Mouse (Mus musculus): ENCODE data around the gene Pde4d.
A peak's percentile ranks its signal among the peaks of the same experiment; 100 is the strongest.
"Not testable (repeated sequence)": the region's sequence is repeated elsewhere in the genome, so short reads cannot be mapped to it uniquely, and the experiment has no call there.

Gene Pde4d

DNA sequence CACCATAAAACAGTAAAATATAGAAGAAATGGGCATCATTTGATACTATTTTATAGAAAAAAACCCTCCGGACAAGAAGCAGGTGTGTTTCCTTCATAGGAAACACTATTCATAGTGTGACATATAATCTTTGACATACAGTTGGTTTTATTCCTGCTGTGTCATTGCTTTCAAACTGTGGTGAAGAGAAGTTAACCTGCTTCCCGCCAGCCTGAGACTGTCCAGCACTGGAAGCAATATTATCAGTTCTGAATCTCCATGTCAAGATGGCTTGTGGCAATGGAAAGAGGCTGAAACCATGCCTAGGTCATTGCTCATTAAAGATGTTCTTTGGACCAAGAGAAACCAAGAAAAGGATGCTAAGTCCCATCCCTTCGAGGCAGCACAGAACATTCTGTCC, 265.3 kb downstream of the Pde4d start:
- DNase-seq, result no peak

DNA sequence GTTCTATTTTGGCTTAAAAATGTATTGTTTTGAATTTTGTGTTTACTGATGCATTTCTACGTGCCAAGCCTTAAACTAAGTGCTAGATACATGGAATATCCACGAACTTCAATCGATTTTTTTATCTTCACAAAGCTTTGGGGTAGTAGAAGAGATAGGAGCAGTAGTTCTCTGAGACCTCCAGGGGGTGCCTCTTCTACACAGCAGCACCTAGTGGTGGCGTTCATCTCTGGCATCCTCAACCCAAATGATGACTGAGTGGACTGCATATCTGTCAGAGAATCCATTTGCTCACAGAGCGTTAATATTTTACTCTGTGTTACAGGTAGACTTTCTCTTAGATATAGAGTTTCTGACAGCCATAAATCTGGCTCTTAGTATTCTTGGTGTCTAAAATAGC, 272.5 kb downstream of the Pde4d start:
- peak; percentile 77 for DNase-seq

DNA sequence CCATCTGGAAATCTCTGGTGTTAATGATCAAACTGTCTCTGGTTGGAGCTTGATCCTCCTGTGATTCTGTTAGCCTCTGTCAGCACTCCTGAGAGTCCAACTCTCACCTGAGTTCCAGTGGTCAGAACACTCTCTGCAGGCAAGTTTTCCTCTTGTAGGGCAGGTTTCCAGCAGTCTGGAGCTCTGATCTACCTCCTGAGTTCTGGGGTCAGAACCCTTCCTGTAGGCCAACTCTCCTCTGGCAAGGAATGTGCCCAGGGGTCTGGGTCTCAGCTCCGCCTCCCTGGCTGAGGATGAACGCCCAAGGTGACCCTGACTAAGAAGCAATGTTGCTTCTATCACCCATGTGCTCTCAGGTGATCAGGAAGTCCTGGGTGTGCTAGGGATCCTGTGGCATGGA, 284.6 kb downstream of the Pde4d start:
- not testable (repeated sequence) for DNase-seq

DNA sequence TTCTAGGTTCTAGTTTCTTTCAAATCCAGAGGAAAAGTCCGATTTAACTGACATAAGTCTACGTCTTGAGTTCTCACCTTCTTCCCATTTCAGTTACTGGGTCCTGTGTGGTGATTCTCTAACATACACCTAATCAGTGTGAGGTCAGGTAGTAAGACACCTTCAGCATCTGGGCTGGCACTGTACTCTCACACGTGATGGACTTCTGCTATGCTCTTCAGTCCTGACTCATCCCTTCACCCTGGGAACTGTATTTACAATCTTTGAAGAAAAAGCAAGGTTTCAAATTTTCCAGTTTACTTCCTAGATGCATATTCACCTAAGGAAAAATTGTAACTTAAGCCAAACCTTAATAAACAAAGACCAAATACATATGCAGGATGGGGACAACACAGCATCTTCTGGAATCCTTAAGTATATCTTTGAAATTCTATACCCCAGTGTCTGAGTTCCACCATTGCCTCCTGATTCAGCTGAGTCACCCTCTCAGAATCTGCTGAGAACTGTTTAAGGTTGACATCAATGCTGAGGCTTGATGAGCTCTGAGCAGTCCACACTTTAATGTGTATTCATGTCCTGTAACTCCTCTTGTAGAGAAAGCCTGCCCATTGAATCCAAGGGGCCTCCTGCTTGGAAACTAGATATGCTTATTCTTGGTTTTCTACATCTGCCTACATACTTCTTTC, 301.6 kb downstream of the Pde4d start:
- no peak for DNase-seq

DNA sequence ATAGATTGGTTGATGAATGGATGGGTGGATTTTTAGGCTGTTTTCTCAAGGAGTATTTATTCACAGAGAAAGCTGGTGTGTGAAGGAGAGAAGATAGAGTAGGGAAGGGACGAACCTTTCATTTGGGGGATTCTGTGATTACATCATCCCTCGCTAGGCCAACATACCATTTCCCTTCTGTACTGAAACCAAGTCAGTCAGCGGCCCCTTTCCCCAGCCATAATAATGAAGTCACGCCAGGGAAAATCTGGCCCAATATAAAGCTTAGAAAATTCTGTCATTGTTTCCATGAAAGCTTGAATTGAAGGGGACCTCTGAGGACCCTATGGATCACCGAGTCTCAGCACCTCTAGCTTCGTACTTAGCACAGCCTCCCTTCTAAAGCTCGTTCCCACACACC, 307.7 kb downstream of the Pde4d start:
- no peak for DNase-seq

DNA sequence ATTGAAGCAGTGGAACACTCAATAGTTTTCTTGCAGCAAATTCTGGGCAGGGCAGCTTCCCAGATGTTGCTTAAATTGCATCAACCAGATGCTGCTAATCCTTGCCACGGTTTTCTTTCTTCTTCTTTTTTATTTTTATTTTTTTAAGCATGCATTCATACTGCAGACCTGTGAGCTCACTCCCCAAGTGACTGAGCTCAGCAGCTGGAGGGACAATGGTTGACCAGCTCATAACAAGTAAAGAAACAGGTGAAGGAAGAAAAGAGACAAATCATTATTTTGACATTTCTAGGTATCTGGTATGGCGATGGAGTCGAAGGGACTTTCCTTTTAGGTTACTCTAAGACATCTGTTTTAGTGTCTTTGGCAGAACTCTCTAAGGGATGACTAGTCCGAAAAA, 308.6 kb downstream of the Pde4d start:
- DNase-seq, result no peak

DNA sequence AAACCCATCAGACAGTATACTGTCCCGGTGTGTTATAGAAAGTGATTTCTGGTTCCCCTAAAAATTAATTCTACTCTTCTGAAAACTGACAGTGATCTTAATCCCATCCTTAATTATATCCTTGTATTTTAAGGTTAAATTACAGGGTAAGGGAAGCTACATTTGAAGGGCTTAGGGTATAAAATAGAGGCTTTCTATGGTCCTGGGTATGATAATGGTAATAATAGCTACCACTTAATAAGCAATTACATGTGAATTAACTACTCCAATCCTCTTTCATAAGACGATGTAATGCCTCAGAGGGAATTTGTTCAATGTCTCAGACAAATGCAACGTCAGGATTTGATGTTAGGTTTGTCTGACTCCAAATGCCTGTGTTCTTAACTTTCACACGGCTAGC, 309.4 kb downstream of the Pde4d start:
- no peak for DNase-seq

DNA sequence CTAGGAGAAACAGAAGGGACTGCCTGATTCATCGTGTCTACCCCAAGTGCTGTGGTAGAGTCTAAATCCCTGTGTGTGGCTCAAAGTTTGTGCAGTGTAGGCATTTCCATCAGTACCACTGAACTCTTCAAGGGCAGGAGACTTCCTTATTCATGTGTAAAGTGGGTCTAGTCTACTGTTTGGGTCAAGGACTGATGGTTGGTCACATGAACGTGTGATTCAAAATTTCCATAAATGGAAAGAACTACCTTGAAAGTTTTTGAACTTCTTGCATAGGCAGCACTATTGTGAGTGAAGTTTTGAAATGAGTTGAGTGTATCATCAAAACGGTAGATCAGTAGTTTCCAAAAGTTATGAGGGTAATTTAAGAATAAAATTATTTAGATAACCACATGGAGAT, 313.5 kb downstream of the Pde4d start:
- DNase-seq, result no peak

DNA sequence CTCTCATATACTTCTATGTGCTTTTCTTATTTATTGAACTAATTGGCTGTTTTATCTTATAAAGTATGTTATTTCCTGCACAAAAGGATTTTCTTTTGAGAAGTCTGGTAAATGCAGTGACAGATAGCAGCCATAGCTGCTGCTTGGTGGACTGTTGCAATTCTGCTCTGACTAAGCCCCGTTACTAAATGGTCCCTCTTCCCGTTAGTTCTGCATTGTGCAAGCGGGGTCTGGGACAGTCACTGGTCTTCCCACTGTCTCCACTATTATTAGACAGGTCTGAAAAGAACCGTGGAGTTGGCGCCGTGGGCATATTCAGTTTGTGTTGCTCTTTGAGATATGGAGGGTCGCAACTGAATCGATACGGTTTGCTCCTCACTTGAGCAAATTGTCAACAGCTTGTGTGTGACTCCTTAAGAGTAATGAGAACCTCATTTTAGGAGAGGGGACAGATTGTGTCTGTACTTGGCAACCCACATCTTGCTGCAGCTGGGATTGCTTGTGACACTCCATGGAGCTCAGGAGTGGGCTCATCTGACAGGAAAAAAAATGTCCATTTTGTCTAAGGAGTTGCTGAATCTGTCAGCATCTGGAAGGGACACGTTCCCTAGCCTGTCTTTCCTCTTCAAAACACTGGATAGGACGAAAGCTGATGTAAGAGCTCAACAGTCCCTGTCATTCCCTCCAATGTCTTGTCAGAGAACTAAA, 316.4 kb downstream of the Pde4d start:
- DNase-seq, result no peak

DNA sequence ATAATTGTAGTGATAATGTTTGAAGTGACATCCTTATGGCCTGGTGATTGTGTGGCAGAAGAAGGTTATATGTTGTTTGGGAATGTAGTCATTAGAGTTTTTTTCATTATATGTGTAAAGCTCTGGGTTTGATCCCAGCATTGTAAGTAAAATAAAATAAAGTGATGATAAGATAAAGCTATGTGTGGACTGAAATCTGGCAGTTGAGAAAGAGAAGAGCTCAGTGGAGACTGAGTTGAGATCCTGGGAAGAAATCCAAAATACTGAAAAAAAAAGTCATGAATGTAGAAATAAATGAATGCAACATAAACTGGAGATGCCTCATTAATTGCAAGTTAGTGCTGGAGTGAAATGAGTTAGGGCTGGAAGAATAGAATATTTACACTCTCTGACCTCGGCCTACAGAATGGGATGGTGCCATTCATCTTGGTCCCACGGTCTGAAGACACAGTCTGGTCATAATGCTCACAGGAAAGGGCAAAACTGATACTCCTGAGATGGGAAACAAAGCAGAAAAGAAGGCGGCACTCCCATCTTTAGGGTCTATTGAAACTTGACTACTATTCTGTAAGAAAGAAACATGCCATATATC, 319.8 kb downstream of the Pde4d start:
- no peak for DNase-seq

DNA sequence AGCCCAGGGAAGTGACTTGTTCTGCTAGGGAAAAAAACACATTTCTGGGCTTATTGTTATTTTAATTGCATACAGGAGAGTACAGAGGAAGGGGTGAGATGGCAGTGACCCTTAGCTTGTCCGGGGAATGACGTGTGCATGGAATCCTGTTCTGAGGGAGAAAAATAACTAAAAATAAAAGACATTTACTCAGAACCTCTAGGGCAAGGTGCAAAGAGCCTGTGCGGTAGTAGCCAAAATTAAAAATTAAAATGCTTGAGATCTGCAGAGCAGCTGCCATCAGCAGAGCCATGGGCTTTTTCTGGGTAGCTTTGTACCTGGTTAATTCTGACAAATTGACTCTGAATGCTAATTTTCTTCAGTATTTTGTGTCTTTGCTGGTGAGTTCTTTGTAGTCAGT, 322.6 kb downstream of the Pde4d start:
- no peak for DNase-seq

DNA sequence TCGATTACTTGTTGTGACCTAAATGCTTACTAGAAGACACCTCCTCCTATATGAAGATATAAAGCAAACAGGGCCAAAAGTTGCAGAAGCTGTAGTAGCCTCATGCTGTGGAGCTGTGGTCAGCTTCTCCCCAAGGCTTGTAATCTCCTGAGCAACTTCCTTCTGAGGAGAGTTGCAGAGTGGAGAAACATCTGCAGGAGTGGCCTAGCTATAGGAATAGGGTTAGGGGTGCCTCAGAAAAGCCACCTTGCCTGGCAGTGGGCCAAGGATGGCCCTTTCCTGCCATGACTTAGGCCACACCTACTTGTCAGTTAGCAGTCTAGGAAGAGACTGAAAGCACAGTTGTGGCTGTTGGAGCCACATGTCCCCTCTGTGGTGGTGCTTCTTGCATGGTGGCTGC, 325.2 kb downstream of the Pde4d start:
- peak; percentile 39 for DNase-seq

DNA sequence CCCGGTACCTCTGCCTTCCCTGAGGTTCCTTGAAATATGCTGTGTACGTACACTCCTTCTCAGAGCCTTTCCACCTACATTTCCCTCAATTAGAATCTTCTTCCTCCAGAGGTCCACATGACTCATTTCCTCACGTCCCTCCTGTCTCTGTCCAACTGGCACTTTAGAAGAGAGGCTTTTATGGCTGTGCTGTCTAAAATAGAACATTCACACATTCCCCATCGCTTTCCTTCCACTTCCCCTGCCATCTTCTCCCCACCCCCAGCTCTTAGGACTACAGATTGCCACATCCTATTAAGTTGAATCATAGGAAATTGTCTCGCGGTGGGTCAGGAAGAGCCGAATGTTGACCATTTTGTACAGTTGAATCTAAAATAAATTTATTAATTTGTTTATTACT, 326.1 kb downstream of the Pde4d start:
- no peak for DNase-seq

DNA sequence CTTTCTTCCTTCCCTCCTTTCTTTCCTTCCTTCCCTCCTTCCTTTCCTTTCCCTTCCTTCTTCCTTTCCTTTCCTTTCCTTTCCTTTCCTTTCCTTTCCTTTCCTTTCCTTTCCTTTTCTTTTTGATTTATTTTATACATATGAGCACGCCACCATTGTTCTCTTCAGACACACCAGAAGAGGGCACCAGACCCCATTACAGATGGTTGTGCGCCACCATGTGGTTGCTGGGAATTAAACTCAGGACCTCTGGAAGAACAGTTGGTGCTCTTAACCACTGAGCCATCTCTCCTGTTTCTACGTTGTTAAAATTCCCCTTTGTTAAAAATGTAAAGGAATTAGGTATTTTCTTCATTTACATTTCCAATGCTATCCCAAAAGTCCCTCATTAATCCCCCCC, 347.9 kb downstream of the Pde4d start:
- DNase-seq, result not testable (repeated sequence)

DNA sequence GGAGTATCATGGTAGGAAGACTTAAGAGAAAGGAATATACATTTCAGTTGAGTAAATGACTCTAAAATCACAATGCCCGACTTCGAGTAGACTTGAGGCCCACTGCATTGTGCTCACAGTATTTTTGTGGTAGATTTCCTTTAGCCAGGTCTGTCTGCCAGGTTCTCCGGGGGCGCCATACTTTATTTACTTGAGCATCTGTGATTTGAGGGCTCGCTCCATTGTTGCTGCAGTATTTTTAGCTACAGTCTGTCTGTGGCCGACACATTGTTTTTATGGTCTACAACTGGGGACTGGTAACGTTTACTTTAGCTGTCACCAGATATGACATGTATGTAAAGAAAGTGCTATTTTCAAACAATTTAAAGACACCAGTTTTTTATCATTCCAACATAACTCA, 359.4 kb downstream of the Pde4d start:
- no peak for DNase-seq

DNA sequence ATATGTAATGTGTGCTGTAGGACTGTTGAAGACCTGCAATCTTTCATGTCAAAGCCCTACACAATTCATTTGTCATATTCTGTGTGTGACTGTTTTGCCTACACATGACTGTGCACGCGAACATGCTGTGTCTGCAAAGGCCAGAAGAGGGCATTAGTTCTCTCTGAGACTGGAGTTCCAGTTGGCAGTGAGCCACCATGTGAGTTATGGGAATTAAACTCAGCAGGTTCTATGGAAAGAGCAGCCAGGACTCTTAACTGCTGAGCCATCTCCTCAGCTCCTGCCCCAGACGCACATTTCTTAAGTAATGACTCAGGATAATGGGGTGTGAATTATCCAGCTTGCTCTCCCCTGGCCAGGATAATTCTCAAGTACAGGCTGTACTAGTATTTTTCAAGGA, 363.2 kb downstream of the Pde4d start:
- peak; percentile 56 for DNase-seq

DNA sequence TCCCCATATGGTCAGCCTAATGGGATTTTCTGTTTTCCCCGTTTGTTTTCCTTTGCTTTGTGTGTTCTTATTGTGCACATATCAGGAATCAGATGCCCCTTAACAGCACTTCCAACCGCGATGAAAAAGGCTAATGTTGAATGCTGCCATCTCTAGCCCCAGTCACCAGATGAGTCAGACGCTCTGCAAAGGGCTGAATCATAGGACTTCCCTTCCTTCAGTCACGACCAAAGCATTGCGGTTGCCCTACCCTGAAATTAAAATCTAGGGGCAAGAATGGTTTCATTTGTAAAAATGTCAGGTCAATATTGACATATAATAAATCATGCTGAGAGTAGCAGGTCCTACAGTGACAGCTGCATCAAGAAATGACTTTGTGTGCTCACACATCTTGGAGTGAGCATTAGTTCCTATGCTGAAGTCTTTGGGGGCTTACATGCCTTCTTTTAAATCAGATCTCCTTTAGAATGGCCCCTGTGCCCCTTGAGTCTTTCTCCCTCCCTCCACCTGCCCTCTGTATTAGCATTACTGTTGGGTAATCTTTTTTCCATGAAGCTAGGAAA, 370.2 kb downstream of the Pde4d start:
- no peak for DNase-seq

DNA sequence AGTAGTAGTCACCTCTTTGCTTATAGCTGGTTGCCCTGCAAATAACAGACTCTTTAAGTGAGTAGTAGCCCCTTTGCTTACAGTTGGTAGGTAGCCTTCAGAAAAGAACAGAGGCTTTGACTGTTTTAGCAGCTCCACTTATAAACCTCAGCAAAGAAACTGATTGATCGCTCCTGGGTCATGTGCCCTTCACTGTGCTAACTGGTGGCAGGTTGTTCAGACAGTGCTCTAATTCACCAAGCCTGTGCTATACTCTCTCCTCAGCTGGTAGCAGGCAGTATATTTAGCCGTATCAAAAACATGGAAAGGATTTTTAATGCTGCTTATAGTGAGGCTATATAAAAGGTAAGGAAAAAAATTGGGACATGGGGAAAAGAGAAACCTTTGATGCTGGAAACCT, 370.7 kb downstream of the Pde4d start:
- no peak for DNase-seq

DNA sequence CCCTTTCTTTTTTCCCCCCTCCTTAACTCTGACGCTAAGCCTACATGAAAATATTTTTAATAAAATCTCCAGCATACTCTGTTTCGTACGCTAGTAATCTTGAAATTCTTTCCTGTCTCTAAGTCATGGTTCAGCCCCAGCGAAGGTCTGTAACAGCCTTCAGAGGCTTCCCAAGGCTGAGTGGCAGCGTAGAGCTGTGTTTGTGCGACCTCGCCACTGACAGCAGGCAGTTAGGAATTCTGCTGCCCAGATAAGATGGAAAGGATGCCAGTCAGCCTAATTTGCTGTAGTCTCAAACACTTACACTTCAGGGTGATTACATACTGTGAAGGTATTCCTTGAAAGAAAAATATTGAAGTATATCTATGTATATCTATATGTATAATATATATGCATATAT, 371.5 kb downstream of the Pde4d start:
- DNase-seq, result no peak

DNA sequence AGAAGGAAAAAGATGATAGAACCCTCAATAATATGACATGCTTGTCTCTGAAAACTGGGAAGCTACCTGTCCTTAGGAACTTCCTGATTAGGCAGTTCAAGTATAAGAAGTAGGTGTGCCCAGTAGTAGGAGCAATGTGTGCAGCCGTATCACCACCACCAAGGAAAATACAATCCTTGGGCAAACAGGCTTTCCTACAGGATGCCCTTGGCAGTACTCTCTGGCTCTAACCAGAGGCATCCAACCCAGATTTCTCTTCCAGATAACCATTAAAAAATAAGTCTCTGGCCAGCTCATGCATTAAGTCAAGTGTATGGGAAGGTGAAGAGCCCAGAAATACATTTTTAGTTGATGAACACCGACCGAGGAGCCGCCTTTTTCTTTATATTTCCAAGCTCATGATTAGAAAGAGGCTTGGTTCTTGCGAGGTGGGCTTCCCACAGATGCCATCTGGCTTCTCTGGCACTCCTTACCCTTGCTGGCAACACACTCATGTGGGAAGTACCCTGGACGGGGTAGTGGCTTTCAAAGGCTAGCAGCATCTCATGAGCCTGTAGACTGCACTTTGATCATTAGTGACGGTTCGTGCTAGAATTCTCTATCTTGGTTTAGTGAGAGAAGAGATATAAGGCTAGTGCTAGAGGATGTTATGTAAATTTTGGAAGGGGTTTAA, 375.0 kb downstream of the Pde4d start:
- DNase-seq, result no peak

DNA sequence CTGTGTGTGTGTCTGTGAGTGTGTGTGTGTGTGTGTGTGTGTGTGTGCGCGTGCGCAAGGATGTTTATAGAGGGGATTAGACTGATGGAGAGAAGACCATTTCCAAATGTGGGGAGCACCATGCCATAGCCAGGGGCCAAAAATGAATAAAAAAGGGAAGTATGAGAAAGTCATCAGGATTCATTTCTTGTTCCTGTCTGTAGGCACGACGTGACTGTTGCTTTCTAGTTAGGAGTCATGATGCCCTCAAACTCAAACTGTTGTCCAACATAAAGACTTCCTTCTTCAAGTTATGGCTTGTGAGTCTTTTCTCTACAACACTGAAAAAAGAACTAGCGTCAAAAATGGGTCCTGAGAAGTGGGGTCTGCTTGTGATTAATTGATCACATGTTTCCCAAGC, 375.8 kb downstream of the Pde4d start:
- no peak for DNase-seq

DNA sequence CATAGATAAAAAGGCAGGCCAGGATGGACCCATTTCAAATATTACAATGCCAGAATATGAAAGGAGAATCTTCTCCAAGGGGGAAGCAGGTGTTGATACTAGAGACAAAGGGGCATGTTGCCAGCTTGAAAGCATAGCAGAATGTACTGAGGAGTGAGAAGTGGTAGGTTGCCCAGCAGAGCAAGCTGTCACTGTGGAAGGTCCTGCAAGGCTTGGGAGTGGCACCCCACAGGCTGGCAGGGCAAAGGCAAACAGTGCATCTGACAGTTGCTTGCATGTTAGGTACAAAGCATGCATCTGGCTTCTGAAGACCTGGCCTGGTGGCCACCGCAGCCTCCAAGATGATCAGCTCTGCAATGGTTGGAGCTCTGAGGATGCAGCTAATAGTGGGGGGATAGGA, 384.4 kb downstream of the Pde4d start:
- no peak for DNase-seq

DNA sequence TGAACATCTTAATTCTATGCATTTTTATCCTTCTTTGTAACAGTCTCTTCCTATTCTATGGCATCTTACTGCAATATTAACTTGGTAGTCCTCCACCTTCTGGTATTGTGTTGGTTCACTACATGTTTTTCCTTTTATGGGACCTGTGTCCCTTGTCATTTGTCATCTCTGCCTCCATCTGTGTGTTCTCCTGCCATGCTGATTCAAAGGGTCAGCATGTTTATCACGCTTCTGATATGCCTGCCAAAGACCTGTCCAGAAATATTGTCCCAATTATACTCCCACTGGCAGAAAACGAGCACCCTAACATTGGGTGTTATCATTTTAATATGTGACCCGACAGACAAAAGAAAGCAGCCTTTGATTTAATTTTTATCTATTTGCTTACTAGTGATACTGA, 386.6 kb downstream of the Pde4d start:
- no peak for DNase-seq

DNA sequence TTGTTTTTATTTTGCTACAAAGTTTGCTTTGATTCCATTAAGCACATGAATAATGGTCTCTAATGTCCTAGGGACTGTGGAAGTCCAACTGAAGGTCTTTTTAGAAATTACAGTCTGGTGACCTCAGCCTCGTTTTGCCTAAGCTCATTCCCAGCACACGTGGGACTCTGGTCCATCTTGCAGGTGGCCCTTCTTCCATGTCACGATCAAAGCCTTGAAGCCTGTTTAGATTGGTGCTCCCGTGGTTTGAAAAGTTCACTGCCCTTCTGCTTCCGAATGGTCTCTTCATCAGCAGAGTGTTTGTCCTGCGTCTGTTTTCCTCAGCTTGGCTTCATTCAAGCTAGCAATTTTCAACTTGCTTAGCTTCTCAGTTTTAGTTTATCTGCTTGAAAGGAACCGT, 389.4 kb downstream of the Pde4d start:
- no peak for DNase-seq
